Mouse (Mus musculus): Measurements from ENCODE around the gene Babam1.
A peak's percentile ranks its signal among the peaks of the same experiment; 100 is the strongest.

The Babam1 gene

DNA sequence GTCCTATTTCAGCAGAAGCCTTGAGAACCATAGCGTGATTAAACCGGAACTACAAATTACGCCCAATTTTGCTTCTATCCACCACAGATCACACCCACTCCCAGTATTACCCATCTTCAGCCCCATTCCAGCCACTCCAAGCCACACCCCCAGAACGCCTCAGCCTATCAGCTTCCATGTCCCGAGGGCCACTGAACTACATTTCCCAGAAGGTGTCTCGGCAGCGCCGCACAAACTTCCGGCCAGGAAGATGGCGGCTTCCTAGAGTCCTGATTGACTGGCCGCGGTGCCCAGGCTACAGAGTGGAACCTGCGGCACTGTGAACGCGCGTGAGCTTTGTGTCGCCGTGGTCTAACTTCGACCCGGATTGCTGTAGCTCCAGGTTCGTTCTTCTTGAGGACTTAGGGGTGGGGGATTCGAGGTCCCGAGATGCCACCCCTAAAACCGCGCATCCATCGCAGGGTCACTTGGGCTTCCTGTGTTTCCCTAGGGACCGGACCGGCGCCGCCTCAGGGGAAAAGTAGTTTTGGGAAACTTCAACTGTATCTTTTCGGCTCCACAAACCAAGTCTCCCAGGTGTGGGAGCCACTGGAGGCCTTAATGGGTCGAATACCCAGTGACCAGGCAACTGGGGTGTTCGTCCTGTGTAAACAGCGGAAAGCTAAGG is at the start of gene Babam1:
TSS of gene Babam1 (plus strand) at position 223 of the 667 bp plus-strand sequence.
- peak; percentile 86 for DNase-seq (ENCODE audit: low spot score)

DNA sequence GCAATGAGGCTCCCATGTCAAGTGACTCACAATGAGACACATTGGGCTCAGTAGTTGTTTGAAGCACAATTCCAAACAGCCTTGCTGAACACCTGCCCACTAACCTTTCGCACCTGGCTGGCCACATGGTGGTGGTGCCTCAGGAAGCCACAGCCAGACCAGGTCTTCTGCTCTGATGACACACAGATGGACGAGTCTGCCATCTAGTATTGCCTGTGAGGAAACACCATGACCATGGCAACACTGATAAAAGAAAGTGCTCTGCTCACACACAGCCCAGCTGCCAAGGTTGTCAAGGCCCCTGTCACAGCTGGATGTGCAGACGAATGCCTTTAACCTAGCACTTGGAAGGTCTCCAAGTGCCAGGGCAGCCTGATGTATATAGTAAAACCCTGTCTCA is 45.5 kb upstream of the Babam1 start:
- DNase-seq (ENCODE audit: low spot score) = no peak

DNA sequence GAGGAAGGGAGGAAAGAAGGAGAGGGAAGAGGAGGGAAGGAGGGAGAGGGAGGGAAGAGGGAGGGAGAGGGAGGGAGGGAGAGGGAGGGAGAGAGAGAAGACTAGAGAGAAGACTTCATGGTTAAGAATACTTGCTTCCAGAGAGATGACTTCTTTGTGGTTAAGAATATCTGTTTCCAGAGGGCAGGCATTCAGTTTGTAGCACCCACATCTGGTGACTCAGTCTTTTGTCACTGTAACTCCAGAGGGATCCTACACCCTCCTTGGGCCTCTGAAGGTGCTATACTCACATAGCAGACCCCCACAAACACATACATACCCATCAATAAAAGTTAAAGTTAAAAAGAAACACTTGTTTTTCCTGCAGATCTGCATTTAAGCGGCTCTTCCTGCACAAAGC is 45.1 kb upstream of the Babam1 start:
- no peak for DNase-seq (ENCODE audit: low spot score)

DNA sequence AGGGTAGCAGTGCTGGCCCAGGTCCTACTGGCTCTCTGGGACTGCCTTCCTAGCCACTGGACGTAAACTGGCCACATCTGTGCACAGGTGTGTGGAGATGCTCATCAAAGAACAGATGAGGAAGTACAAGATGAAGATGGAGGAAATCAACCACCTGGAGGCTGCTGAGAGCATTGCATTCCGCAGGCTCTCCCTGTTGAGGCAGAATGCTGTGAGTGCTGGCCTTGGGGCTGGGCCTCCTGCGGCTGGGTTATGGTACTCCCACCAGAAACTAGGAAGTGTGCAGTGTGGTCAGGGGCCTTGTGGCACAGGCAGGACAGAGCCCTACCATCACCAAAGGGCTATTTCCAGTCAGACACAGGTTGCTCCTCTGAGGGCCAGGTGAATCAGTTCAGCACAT is 38.6 kb upstream of the Babam1 start:
- DNase-seq (ENCODE audit: low spot score) = no peak

DNA sequence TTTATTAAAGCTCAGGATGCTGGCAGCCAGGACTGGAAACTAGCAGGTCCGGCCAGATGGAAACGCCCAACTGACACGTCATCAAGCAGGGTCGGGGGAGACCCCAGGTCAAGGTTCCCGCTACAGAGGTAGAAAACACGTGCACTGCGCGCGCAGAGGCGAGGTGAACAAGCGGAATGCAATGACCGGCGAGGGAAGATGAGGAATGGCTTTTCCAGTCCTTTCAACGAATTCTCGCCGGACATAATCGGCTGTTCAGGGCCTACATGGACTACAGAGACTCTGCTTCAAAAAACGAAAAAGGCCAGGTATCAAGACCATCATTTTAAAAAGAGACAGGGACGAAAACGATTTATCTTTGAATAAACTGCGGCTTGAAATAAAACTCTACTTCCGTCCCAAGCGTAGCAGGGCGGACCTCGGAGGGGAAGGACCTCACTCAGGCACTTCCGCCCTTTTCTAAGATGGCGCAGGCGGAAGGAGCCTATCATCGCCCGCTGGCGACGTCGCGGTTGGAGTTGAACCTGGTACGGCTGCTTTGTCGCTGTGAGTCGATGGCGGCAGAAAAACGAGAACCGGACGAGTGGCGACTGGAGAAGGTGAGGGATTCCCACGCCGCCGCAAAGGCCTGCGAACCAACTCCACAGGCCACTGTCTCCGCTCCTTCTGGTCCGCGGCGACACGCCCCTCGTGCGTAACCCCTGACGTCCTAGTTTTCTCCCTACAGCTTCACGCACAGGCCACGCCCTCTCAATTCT is 29.7 kb upstream of the Babam1 start, which contains the start of gene Use1:
TSS of gene Use1 (plus strand) at position 78 of the 758 bp plus-strand sequence.
- peak; percentile 90 for DNase-seq (ENCODE audit: low spot score)

DNA sequence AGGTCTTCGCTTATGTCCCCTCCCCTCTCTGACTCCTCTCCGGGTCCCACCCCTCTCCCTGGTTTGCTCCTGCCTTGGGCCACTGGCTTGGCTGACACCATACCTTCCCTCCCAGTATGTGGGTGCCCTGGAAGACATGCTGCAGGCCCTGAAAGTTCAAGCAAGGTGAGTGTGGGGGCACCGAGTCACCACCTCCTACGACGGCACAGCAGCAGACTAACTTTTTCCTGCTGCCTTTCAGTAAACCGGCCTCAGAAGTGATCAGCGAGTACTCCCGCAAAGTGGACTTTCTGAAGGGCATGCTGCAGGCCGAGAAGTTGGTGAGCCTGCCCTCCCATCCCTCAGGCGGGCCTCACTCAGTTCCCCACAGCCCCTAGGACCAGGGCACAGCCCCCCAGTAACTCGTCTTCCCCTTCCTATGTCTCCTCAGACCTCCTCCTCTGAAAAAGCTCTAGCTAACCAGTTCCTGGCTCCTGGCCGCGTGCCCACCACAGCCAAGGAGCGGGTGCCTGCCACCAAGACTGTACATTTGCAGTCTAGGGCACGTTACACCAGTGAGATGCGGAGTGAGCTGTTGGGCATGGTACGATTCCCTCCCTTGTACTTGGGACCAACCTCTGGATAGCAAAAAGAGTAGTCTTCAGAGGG is 29.0 kb upstream of the Babam1 start:
- DNase-seq (ENCODE audit: low spot score) = no peak

DNA sequence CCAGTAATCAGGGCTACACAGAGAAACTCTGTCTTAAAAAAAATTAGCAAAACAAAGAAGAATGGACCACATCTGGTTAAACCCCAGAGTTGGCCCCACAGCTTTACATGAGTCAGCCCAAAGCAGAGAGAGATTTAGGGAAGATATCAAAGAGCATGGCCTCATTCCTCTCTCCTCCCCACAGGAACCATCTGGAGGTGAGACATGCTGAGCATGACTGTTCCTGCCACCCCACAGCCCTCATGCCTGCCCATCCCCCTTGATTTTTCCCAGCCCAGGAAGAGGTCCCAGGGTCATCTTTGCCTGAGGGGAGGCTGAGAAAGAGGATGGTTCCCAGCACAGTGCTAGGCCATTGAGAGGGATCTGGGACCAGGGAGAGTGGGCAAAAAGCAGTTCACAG is 28.3 kb upstream of the Babam1 start:
- DNase-seq (ENCODE audit: low spot score) = no peak

DNA sequence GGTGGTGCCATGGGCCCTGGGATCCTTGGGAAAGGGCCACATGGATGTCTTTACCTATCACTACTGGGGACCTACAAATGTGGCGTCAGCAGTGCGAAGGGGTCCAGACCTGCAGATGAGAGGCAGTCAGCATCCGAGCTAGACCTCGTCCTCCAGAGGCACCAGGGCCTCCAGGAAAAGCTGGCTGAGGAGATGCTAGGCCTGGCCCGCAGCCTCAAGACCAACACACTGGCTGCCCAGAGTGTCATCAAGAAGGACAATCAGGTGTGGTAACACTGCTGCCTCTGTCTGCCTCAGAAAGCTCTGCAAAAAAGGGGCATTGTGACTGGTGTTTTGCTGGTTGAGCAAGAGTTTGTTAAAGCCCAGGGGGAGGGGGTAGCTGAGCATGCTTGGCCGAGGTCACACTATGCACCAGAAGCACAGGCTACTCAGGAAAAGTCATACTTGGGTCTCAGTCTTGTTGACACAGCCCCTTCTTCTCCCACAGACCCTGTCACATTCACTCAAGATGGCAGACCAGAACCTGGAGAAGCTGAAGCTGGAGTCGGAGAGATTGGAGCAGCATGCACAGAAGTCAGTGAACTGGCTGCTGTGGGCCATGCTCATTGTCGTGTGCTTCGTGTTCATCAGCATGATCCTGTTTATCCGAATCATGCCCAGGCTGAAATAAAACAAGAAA is 27.5 kb upstream of the Babam1 start:
- DNase-seq (ENCODE audit: low spot score) = no peak

DNA sequence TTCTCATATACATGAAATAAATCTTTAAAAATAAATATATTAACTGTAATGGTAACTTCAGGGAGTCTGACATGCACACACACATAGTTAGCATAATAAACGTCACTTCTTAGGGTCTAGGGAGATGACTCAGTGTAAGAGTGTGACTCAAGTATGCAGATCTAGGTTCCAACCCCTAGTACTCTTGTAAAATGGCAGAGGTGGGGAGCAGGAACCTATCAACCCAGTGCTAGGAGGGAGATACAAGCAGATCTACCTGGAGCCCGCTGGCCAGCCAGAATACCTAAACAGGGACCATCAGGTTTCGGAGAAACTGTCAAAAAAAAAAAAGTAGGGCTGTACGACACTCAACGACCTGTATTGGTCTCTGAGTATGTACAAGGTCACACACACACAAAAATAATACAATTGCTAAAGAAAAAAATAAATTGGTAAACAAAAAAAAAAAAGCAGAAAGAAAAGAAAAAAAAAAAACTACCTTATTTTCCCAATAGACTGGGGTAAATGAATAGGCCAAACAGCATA is 25.9 kb upstream of the Babam1 start:
- DNase-seq (ENCODE audit: low spot score) = no peak

DNA sequence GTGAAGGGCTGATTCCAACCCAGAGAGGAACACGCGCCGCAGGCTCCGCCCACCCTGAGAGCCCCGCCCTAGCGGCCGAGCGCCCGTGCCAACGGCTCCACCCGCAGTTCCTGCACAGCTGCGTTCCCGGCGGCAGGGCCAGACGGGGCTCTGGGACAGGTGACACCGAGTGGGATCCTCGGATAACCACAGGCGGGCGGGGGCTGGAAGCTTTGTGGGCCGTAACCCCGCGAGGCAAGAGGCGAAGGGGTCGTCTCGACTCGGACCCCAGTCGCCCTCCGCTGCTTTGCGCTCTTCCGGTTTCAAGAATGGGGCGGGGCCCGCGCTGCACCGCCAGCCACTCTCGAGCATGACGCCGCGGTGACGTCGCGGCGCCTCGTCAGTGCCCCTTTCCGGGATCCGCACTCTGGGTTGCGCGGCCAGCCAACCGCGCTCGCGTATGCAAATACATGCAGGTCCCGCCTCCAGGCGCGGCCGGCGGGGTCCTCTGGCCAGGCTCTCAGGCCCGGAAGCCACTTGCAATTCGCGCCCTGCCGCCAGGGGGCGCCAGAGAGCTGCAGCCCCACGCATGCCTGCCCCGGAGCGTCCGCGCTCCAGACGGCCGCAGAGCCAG is 25.3 kb upstream of the Babam1 start, which contains the start of gene Ocel1:
TSS of gene Ocel1 (plus strand) at position 63 of the 613 bp plus-strand sequence.
- DNase-seq (ENCODE audit: low spot score) = peak; percentile 97

DNA sequence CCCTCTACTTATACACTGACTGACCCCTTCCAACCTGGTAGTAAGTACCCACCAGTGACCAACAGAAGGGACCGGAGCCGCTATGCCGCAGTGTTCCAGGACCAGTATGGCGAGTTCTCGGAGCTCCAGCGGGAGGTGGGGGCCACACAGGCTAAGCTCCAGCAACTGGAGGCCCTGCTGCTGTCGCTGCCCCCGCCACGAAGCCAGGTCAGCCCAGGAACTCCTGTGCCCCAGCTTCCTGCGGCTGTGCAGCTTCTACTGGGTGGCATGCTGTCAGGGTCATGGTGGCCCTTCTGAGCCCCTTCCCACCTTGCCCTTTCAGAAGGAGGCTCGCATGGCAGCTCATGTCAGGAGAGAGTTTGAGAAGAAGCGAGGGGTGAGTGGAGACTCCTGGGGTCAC is 24.2 kb upstream of the Babam1 start:
- DNase-seq (ENCODE audit: low spot score) = no peak

DNA sequence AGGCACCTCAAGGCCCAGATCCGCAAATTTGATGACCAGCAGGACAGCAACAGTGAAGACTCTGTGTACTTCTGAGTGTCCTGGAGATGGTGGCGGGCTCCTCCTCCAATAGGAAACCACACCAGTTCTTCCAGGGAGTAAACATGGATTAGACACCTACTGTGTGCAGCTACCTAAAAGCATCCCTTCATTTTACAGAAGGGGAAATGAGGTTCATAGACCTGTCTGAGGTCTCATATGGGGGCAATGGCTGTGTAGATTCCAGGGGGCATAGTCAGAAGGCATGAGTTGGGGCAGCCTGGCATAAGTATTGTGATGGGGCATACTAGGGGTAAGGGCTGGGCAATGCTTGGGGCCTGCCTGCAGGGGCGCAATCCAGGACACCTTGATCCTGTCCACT is 23.7 kb upstream of the Babam1 start:
- no peak for DNase-seq (ENCODE audit: low spot score)

DNA sequence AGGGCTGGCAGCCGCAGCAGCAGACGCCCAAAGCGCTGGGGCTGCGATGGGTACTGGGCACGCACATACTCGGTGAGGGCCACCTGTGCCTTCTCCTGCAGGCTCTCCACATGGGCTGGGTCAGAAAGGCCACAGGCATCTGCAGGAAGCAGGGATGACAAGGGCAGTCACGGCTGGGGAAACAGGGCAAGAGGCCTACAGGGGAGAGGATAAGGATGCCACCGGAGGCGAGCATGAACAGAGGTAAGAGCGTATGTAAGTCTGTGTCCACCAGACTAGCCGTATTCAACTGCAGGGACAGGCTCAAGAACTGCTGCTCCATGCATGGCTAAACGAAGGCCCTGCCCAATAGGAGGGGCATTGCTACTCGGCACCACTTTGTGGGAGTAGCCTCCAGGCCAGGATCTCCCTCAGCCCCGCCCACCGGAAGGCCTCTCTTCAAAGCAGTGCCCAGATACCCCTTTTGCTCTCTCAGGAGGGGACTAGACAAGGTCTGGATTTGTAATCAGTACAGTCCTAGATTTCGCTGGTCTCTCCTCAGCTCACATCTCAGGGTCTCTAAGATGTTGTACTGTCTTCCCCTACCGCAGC is 21.9 kb upstream of the Babam1 start:
- DNase-seq (ENCODE audit: low spot score) = no peak

DNA sequence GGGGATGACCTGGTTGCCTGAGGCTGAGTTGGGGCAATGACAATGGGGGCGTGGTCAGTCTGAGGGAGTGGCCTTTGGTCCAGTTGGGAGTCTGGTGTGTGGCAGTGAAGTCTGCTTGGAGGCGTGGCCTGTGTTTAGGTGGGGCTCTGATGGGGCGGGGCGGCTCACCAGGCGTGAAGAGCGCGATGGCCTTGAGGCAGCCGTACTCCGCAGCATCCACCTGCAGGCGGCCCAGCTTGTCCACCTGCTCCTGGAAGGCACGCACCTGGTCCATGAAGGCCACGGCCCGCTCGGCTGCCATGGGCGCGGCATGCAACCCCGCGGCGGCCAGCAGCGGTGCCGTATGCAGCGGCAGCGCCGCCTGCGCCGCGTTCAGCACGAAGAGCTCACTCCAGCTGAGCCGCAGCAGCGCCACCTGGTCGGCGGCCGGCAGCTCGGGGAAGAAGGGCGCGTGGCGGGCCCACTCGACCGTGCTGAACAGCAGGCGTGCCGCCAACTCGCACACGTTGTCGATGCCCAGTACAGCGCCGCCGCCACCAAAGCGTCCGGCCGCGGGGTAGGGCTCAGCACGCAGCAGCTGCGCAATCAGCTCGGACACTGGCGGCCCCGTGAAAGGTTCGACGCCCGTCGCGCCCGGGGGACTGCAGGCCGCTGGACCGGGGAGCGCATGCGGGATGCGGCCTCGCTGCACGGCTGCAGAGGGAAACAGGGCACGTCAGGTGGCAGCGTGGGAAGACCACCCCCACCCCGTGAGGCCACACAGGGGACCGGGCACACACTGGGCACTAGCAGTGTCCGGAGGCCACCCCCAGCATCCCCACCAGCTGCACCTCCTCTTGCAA is 20.9 kb upstream of the Babam1 start:
- DNase-seq (ENCODE audit: low spot score) = peak; percentile 50

DNA sequence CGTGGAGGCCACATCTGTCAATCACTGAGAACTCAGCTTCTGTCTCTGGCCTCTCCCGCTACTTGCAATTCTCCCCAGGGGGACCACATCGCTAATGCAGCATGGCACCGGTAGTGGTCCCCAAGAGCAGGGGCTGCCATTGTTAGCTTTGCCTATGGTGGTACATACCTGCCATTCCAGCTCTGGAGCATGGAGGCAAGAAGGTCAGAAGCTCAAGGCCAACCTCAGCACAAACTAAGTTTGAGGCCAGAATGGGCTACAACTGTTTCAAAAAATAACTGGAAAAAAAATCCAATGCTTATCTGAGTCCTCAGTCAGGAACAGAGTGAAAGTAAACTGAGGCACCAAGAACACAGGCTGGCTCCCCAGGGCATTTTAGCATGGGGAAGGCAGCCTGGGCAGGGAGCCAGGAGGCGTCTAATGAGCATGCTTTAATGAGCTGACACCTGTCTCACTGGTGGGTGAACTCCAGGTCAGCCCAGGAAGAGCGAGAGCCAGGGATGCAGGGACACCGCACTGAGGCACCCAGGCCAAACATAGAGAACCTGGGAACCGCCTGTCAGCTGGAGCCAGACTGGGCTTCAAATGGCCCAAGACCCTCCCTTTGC is 20.1 kb upstream of the Babam1 start:
- DNase-seq (ENCODE audit: low spot score) = no peak

DNA sequence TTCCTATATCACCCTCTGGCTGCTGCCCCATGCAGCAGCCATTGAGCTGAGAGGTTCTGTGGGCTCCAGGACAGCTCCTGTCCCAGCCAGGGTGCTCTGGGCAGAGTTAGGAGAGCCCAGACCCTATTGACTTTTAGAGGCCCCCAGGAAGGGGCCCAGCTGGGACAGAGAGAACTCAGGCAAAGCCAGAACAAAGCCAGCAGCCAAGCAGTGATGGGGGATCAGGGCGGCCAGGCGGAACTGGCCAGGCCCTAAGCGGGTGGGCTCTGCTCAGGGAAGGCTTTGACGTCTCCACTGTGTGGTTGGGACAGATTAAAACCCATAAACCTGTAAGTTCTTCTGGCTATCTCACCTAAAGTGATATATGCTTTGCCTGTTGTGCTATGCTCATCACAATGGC is 17.7 kb upstream of the Babam1 start:
- no peak for DNase-seq (ENCODE audit: low spot score)

DNA sequence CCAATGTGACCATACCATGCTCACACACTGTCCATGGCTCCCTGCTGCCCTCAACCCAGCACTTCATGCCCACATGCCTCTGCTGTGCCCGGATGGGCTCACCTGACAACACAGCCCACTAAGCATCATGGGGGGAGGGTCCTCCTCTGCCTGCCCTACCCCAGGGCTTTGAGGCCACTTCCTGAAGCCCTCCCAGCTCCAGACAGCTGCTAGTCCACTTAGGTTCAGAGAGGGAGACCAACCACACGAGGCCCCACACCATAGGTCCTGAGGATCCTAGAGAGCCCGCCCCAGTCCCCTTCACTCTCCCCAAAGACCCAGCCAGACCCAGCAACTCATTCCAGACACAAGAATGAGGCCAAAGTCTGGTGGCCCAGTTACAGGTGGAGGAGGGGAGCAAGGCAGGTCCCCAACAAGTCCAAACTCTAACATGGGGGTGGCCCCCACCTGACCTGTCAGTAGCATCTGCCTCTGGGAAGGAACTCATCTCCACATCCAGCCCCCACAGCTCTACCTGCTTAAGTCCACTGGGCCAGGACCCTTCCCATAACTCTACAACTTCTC is 17.1 kb upstream of the Babam1 start:
- DNase-seq (ENCODE audit: low spot score) = no peak

DNA sequence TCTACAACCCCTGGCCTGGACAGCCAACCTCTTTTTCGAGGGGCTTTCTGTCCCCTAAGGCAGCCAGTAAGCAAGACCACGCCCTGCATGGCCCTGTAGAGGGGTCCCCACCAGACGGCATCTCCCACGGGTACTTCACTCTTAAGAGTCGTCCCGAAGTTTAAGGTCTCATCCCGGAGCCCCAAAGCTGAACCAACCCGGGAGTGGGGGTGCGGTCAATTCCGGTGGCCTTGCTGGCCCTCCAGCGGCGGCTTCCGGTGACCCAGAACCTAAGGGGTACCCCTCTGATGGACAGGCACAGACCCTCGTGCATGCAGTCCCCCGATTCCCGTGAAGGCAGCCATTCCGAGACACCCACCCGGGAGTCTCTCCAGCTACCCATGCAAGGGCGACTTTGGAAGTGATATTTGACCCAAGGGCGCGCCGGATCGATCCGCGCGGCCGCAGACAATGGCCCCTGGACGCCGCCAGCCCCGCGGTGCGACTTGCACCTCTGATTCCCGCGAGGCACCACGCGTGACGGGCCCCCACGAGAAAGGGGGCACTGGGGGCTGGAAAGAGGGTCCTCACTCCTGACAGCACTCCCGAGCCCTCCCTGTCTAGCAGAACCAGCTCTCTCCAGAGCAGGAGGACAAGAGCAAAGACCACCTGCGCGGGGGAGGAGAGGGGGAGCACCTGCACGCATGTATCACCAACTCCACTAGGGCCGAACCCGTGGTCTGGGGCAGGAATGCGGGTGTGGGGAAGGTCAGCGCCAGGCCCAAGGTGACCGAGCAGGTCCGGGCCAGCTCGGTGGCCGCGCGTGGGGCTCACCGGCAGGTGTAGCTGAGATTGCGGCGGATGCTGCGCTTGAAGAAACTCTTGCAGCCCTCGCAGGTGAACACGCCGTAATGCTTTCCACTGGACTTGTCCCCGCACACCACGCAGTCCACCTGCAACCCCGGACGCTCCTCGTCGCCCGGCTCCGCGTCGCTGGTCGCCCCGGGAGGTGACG is 16.2 kb upstream of the Babam1 start:
- DNase-seq (ENCODE audit: low spot score) = peak; percentile 41
